Mouse (Mus musculus): ENCODE measurements around the gene Zfp710. TPM values are rescaled to one million over a fixed set of nuclear protein-coding genes. Genes with fewer than 3 reads are reported as not detected.
A peak's percentile ranks its signal among the peaks of the same experiment; 100 is the strongest.

Gene Zfp710
- polyA plus RNA-seq, 1 experiment from 2014 or later = 18.5 TPM

GRCm38 (mm10) chr7:80105637-80106390, 81.2 kb downstream of the Zfp710 start:
- Histone ChIP-seq H3K27ac (no peak overlapping the region), H3K36me3 (peaks cover 78% of the 10 kb centered on the region), H3K4me1 (replicated peaks) (0 out of 2 replicates have a peak, but pooled peaks cover under 1% of the 10 kb centered on the region), H3K9me3 (peaks cover 11% of the 10 kb centered on the region; the same call in 1 of the 2 replicates), H3K9ac (replicated peaks) (no peak overlapping the region), H3K27me3 (no peaks in the 10 kb centered on the region), H3K4me3 (replicated peaks) (no peak overlapping the region), H3K4me2 (no peak overlapping the region)
- no peak for ATAC-seq (ENCODE audit: insufficient number of reproducible peaks, insufficient read depth, low FRiP score, low TSS enrichment, low read depth)
- 95% methylated on average over 4 of the region's 4 CpGs for WGBS

GRCm38 (mm10) chr7:80106441-80106840, 81.8 kb downstream of the Zfp710 start:
- Histone ChIP-seq H3K4me2 (no peak overlapping the region), H3K4me3 (replicated peaks) (no peak overlapping the region), H3K4me1 (replicated peaks) (peaks cover 7% of the 10 kb centered on the region), H3K27ac (no peak overlapping the region), H3K9ac (replicated peaks) (no peak overlapping the region), H3K27me3 (no peaks in the 10 kb centered on the region), H3K36me3 (peaks cover 77% of the 10 kb centered on the region), H3K9me3 (peaks cover 11% of the 10 kb centered on the region; the same call in 1 of the 2 replicates)
- WGBS = 97% methylated on average over 1 of the region's 1 CpGs
- no peak for ATAC-seq (ENCODE audit: insufficient number of reproducible peaks, insufficient read depth, low FRiP score, low TSS enrichment, low read depth)

- H3K4me3 ChIP-seq (replicated peaks) = no peak overlapping the region
- no peaks in the 10 kb centered on the region for H3K27me3 ChIP-seq
- H3K4me2 ChIP-seq = no peak overlapping the region
- no peak overlapping the region for H3K9ac ChIP-seq (replicated peaks)
- WGBS = 90% methylated on average over 9 of the region's 9 CpGs
- no peak for ATAC-seq (ENCODE audit: insufficient number of reproducible peaks, insufficient read depth, low FRiP score, low TSS enrichment, low read depth)
- peaks cover 36% of the 10 kb centered on the region for H3K4me1 ChIP-seq (replicated peaks)
- H3K27ac ChIP-seq = no peak overlapping the region
- H3K36me3 ChIP-seq = peaks cover 49% of the 10 kb centered on the region
- H3K9me3 ChIP-seq = peaks cover 10% of the 10 kb centered on the region; the same call in 1 of the 2 replicates
These were observed 86.7 kb downstream of the Zfp710 start for GRCm38 (mm10) chr7:80111066-80112045.

GRCm38 (mm10) chr7:80113989-80114388, 89.4 kb downstream of the Zfp710 start:
- H3K36me3 ChIP-seq = peaks cover 26% of the 10 kb centered on the region
- H3K4me1 ChIP-seq (replicated peaks) = peaks cover 39% of the 10 kb centered on the region
- peak overlapping the region; percentile 97 for H3K9ac ChIP-seq (replicated peaks)
- no peaks in the 10 kb centered on the region for H3K27me3 ChIP-seq
- WGBS = 12% methylated on average over 10 of the region's 10 CpGs
- peak overlapping the region; percentile 96 for H3K4me3 ChIP-seq (replicated peaks)
- H3K27ac ChIP-seq = peak overlapping the region; percentile 97
- peak overlapping the region; percentile 88 for H3K4me2 ChIP-seq
- ATAC-seq (ENCODE audit: insufficient number of reproducible peaks, insufficient read depth, low FRiP score, low TSS enrichment, low read depth) = no peak
- no peaks in the 10 kb centered on the region for H3K9me3 ChIP-seq

- peak; percentile 85 for ATAC-seq (ENCODE audit: insufficient number of reproducible peaks, insufficient read depth, low FRiP score, low TSS enrichment, low read depth)
- Histone ChIP-seq H3K4me3 (replicated peaks) (peak overlapping the region; percentile 96), H3K4me1 (replicated peaks) (peaks cover 39% of the 10 kb centered on the region), H3K36me3 (peaks cover 20% of the 10 kb centered on the region), H3K27me3 (no peaks in the 10 kb centered on the region), H3K9me3 (no peaks in the 10 kb centered on the region), H3K9ac (replicated peaks) (peak overlapping the region; percentile 97), H3K27ac (peak overlapping the region; percentile 97), H3K4me2 (peak overlapping the region; percentile 88)
- under 1% methylated on average over 52 of the region's 52 CpGs for WGBS
These were observed 90.0 kb downstream of the Zfp710 start for GRCm38 (mm10) chr7:80114451-80115223.

GRCm38 (mm10) chr7:80115224-80115590, 90.6 kb downstream of the Zfp710 start, which contains the start of gene Idh2:
Idh2 (minus strand) TSS chr7:80115392.
- ATAC-seq (ENCODE audit: insufficient number of reproducible peaks, insufficient read depth, low FRiP score, low TSS enrichment, low read depth) = peak; percentile 99
- Histone ChIP-seq H3K4me2 (peak within 1 kb of the TSS; percentile 88), H3K9ac (replicated peaks) (peak within 1 kb of the TSS; percentile 97), H3K4me3 (replicated peaks) (peak within 1 kb of the TSS; percentile 96), H3K9me3 (no peaks in the 10 kb centered on the region), H3K27ac (peak within 1 kb of the TSS; percentile 97), H3K4me1 (replicated peaks) (peaks cover 39% of the 10 kb centered on the region), H3K27me3 (no peaks in the 10 kb centered on the region), H3K36me3 (peaks cover 16% of the 10 kb centered on the region; the same call in 1 of the 2 replicates)
- WGBS = under 1% methylated on average over 29 of the region's 29 CpGs

GRCm38 (mm10) chr7:80116158-80116557, 91.5 kb downstream of the Zfp710 start:
- peaks cover 6% of the 10 kb centered on the region; the same call in 1 of the 2 replicates for H3K36me3 ChIP-seq
- peak overlapping the region; percentile 96 for H3K4me3 ChIP-seq (replicated peaks)
- H3K27ac ChIP-seq = no peak overlapping the region
- no peaks in the 10 kb centered on the region for H3K9me3 ChIP-seq
- H3K4me1 ChIP-seq (replicated peaks) = peaks cover 43% of the 10 kb centered on the region
- ATAC-seq (ENCODE audit: insufficient number of reproducible peaks, insufficient read depth, low FRiP score, low TSS enrichment, low read depth) = no peak
- 81% methylated on average over 2 of the region's 2 CpGs for WGBS
- H3K9ac ChIP-seq (replicated peaks) = peak overlapping the region; percentile 97; the same call in 1 of the 2 replicates
- peak overlapping the region; percentile 88 for H3K4me2 ChIP-seq
- H3K27me3 ChIP-seq = no peaks in the 10 kb centered on the region

GRCm38 (mm10) chr7:80119198-80119597, 94.6 kb downstream of the Zfp710 start:
- Histone ChIP-seq H3K9ac (replicated peaks) (no peak overlapping the region), H3K4me2 (no peak overlapping the region), H3K27me3 (no peaks in the 10 kb centered on the region), H3K4me3 (replicated peaks) (no peak overlapping the region), H3K4me1 (replicated peaks) (peaks cover 24% of the 10 kb centered on the region), H3K36me3 (no peaks in the 10 kb centered on the region), H3K27ac (no peak overlapping the region), H3K9me3 (no peaks in the 10 kb centered on the region)
- WGBS = 64% methylated on average over 4 of the region's 4 CpGs
- ATAC-seq (ENCODE audit: insufficient number of reproducible peaks, insufficient read depth, low FRiP score, low TSS enrichment, low read depth) = no peak

GRCm38 (mm10) chr7:80121083-80121482, 96.5 kb downstream of the Zfp710 start:
- Histone ChIP-seq H3K4me2 (no peak overlapping the region), H3K4me3 (replicated peaks) (no peak overlapping the region), H3K27ac (no peak overlapping the region), H3K9ac (replicated peaks) (no peak overlapping the region), H3K36me3 (no peaks in the 10 kb centered on the region), H3K9me3 (no peaks in the 10 kb centered on the region), H3K4me1 (replicated peaks) (peaks cover 19% of the 10 kb centered on the region), H3K27me3 (no peaks in the 10 kb centered on the region)
- 66% methylated on average over 5 of the region's 5 CpGs for WGBS
- no peak for ATAC-seq (ENCODE audit: insufficient number of reproducible peaks, insufficient read depth, low FRiP score, low TSS enrichment, low read depth)

GRCm38 (mm10) chr7:80123115-80123514, 98.5 kb downstream of the Zfp710 start:
- ATAC-seq (ENCODE audit: insufficient number of reproducible peaks, insufficient read depth, low FRiP score, low TSS enrichment, low read depth) = no peak
- H3K27ac ChIP-seq = no peak overlapping the region
- no peak overlapping the region for H3K4me2 ChIP-seq
- H3K9ac ChIP-seq (replicated peaks) = no peak overlapping the region
- 55% methylated on average over 4 of the region's 4 CpGs for WGBS
- H3K36me3 ChIP-seq = no peaks in the 10 kb centered on the region
- H3K27me3 ChIP-seq = no peaks in the 10 kb centered on the region
- no peaks in the 10 kb centered on the region for H3K9me3 ChIP-seq
- peaks cover 13% of the 10 kb centered on the region; the same call in 1 of the 2 replicates for H3K4me1 ChIP-seq (replicated peaks)
- no peak overlapping the region for H3K4me3 ChIP-seq (replicated peaks)

Data from limb, embryonic 12.5 days (tissue).